Mouse (Mus musculus): ENCODE measurements around the gene Adamts17. TPM values are rescaled to one million over a fixed set of nuclear protein-coding genes. Genes with fewer than 3 reads are reported as not detected.

Adamts17 gene
- polyA plus RNA-seq, 1 experiment, result 4.2 TPM

DNA sequence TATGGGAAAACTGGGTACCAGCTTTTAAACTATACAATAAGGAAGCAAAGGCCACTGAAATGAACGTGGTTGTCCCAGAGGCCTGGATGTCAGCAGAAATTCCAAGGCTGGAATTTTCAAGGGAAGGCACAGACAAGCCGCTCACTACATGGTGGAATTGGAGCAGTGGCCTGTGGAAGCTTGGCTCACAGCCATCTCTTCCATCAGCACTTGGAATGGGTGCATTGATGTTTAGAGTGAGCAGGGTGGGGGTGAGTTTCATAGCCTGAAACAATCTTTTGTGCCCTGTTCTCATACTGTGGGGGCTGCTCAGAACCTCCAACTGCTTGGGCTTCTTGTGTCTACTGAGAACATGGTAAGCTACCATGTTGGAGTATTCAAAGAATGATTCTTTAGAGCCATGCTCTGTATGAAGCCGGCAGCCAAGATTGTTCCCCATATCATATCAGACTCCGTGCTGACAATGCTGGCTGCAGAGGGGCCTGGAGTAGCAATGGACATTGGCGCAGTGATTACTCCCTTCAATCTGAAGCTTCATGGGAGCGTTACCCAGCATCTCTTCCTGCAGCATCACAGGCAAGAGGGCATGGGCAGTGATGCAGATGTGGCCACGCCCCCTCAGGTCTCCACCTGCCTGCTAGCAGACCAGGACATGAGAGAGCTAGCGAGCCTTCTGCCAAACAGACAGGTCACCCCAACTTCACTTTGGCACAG is 96.7 kb downstream of the Adamts17 start:
- TF ChIP-seq CTCF (IDR thresholded peaks at IDR 0.05; ENCODE audit: extremely low read depth, insufficient read depth, low read length) (no peak), POLR2A (IDR thresholded peaks at IDR 0.05; ENCODE audit: extremely low read depth, insufficient read depth, low read length) (no peak)
- Histone ChIP-seq H3K4me3 (ENCODE audit: insufficient read depth, low read length) (no peak overlapping the region), H3K27ac (ENCODE audit: insufficient read depth, low read length) (no peak overlapping the region), H3K4me1 (ENCODE audit: control insufficient read depth, insufficient read depth, low read length) (no peaks in the 10 kb centered on the region)

DNA sequence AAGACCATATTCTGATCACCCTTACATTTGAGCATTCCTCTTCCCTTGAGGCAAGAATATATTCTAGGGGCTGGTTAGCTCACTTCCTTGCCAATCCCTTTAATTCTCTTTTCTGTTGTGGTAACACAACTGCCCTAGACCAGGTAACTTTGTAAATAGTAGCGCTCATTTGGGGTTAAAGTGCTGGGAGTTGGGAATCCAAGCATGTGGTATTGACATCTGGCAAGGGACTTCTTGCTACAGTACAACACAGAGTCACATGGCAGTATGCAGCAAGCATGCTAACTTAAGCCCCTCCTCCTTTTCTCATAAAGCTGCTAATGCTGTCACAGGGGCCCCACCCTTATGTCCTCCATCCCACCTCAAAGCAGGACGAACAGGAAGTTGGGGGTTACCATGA is 97.4 kb downstream of the Adamts17 start:
- TF ChIP-seq CTCF (IDR thresholded peaks at IDR 0.05; ENCODE audit: extremely low read depth, insufficient read depth, low read length) (no peak), POLR2A (IDR thresholded peaks at IDR 0.05; ENCODE audit: extremely low read depth, insufficient read depth, low read length) (no peak)
- H3K4me3 ChIP-seq (ENCODE audit: insufficient read depth, low read length), result no peak overlapping the region
- H3K27ac ChIP-seq (ENCODE audit: insufficient read depth, low read length), result no peak overlapping the region
- H3K4me1 ChIP-seq (ENCODE audit: control insufficient read depth, insufficient read depth, low read length), result no peaks in the 10 kb centered on the region

DNA sequence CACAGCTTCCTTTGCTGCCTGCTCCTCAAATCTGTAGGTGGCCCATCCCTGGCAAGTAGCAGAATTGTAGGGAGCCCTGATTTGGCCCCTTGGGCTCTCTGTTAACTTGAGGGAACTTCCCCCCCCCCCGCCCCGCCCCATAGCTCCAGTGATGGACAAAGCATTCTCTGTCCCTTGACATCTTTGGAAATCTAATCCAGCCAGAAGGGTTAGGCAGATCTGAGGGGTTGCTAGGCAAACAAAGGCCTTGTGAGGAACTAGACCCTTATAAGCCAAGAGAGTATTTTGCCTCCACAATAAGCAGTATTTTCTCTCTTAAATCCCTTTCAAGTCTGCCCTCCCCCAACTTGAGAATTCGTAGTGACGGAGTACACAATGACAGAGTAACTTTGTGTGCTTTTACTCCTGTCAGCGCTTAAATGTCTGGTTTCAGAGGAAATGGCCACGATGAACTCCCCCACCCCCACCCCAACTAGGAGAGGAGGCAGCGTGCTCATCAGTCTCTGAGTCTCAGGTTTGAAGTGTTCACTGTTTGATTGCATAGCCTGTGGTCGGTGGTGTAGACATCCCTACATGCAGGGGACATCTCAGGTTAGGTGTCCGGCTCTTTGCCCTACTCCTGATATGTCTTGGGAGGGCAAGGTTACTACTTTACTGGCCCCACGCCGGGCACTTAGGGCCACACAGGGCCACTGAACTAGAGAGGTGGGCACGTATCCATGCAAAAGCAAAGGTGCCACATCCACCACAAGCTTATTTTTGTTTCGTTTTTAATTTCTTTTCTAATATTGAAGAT is 99.7 kb downstream of the Adamts17 start:
- no peaks in the 10 kb centered on the region for H3K4me1 ChIP-seq (ENCODE audit: control insufficient read depth, insufficient read depth, low read length)
- no peak for TF ChIP-seq POLR2A (IDR thresholded peaks at IDR 0.05; ENCODE audit: extremely low read depth, insufficient read depth, low read length)
- TF ChIP-seq CTCF (IDR thresholded peaks at IDR 0.05; ENCODE audit: extremely low read depth, insufficient read depth, low read length), result no peak
- no peak overlapping the region for H3K4me3 ChIP-seq (ENCODE audit: insufficient read depth, low read length)
- H3K27ac ChIP-seq (ENCODE audit: insufficient read depth, low read length), result no peak overlapping the region

DNA sequence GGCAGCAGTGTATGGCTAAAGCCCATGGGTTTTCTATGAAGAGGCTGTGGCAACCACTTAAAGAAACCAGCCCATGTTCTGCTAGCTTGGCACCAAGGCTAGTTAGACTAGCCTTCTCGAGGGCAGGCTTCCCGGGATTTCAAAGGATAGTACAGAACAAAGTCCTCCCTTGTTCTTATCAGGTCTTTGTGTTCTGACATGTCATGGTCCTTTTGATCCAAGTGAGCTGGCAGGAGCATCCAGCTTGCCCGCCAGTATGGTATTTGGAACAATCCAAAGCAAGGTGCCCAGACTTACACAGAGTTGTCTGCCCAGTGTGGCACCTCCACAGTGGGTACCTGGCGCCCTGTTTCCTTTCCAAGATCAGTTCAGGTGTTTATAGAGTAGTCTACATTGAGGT is 101.2 kb downstream of the Adamts17 start:
- Histone ChIP-seq H3K27ac (ENCODE audit: insufficient read depth, low read length) (no peak overlapping the region), H3K4me1 (ENCODE audit: control insufficient read depth, insufficient read depth, low read length) (no peaks in the 10 kb centered on the region)

DNA sequence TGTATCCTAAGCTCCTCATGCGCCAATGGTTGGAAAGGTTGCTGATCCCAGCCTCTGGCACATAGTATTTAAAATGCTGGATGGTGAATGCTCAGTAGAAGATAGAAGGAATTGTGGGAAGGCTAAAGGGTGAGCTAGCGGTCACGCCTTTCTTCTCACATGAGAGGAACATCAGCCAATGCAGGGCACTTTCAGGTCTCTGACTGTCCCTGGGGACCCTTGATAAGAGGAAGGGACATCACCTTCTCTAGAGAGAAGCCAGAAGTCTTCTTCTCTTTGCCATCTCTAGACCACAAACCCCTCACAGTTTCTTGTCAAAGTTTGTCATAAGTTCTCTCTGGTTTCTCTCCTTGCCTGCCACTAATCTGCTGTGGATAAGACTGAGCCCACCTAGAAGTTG is 109.5 kb downstream of the Adamts17 start:
- TF ChIP-seq CTCF (IDR thresholded peaks at IDR 0.05; ENCODE audit: extremely low read depth, insufficient read depth, low read length) (no peak), POLR2A (IDR thresholded peaks at IDR 0.05; ENCODE audit: extremely low read depth, insufficient read depth, low read length) (no peak)
- H3K27ac ChIP-seq (ENCODE audit: insufficient read depth, low read length), result no peak overlapping the region
- H3K4me3 ChIP-seq (ENCODE audit: insufficient read depth, low read length), result no peak overlapping the region
- no peaks in the 10 kb centered on the region for H3K4me1 ChIP-seq (ENCODE audit: control insufficient read depth, insufficient read depth, low read length)

More for the DNA sequence above, 101.2 kb downstream of the Adamts17 start:
- H3K4me3 ChIP-seq (ENCODE audit: insufficient read depth, low read length), result no peak overlapping the region
- no peak for TF ChIP-seq CTCF (IDR thresholded peaks at IDR 0.05; ENCODE audit: extremely low read depth, insufficient read depth, low read length)
- no peak for TF ChIP-seq POLR2A (IDR thresholded peaks at IDR 0.05; ENCODE audit: extremely low read depth, insufficient read depth, low read length)

DNA sequence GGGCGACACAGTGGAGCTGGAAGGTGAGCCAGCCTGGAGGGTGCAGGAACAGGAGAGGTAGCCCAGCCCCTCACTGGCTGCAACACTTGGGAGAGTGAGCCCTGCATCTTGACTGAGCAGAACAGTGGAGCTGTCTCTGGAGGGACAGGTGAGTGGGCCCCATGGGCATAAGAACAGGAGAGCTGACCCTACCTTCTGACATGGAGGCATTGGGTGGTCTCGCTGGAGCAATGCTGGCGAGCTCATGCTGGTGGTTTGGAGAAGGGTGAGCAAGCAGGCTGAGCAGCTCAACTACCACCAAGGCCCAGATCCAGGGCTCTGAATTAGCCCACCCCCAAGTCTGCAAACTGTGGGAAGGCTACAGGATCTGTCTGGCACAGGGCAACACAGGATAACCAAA is 113.4 kb downstream of the Adamts17 start:
- H3K4me3 ChIP-seq (ENCODE audit: insufficient read depth, low read length), result no peak overlapping the region
- H3K27ac ChIP-seq (ENCODE audit: insufficient read depth, low read length), result no peak overlapping the region
- H3K4me1 ChIP-seq (ENCODE audit: control insufficient read depth, insufficient read depth, low read length), result no peaks in the 10 kb centered on the region
- TF ChIP-seq POLR2A (IDR thresholded peaks at IDR 0.05; ENCODE audit: extremely low read depth, insufficient read depth, low read length) (no peak), CTCF (IDR thresholded peaks at IDR 0.05; ENCODE audit: extremely low read depth, insufficient read depth, low read length) (no peak)

DNA sequence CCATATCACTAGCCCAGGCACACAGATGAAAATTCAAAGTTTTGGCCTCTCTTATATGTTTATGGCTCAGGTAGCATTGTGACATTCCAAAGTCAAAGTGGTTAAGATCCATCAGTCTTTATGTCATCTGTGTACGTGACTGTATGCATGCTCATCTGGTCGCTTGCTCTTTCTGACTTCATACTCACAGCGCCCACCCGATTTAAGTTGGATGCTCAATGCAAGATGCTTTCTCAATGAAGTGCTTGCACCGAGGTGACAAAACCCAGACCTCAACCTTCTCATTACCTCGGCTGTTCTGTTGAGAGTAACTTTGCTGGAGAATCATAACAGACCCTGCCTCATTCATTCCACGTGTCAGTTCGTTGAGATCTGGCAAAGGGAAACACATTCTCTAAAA is 114.5 kb downstream of the Adamts17 start:
- Histone ChIP-seq H3K4me3 (ENCODE audit: insufficient read depth, low read length) (no peak overlapping the region), H3K4me1 (ENCODE audit: control insufficient read depth, insufficient read depth, low read length) (no peaks in the 10 kb centered on the region), H3K27ac (ENCODE audit: insufficient read depth, low read length) (no peak overlapping the region)
- TF ChIP-seq CTCF (IDR thresholded peaks at IDR 0.05; ENCODE audit: extremely low read depth, insufficient read depth, low read length), result no peak
- TF ChIP-seq POLR2A (IDR thresholded peaks at IDR 0.05; ENCODE audit: extremely low read depth, insufficient read depth, low read length), result no peak

DNA sequence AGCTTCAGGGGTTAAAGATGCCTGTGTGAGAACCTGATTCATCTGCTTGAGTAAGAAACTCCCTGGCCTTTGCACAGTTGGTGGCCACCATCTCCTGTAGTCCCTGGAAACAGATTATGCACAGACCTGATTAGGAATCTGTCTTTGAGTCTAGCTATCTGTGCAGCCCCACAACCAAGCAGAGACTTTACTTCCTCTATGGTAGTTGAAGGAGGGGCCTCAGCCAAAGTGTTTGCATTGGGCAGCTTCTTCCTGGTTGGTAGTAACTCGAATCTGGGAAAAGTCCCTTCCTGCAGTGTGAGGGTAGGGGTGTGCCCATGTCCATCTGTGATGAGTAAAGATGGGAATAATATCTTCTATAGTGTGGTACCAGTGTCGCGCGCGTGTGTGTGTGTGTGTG is 115.2 kb downstream of the Adamts17 start:
- no peaks in the 10 kb centered on the region for H3K4me1 ChIP-seq (ENCODE audit: control insufficient read depth, insufficient read depth, low read length)
- no peak overlapping the region for H3K4me3 ChIP-seq (ENCODE audit: insufficient read depth, low read length)
- TF ChIP-seq CTCF (IDR thresholded peaks at IDR 0.05; ENCODE audit: extremely low read depth, insufficient read depth, low read length) (no peak), POLR2A (IDR thresholded peaks at IDR 0.05; ENCODE audit: extremely low read depth, insufficient read depth, low read length) (no peak)
- H3K27ac ChIP-seq (ENCODE audit: insufficient read depth, low read length), result no peak overlapping the region

DNA sequence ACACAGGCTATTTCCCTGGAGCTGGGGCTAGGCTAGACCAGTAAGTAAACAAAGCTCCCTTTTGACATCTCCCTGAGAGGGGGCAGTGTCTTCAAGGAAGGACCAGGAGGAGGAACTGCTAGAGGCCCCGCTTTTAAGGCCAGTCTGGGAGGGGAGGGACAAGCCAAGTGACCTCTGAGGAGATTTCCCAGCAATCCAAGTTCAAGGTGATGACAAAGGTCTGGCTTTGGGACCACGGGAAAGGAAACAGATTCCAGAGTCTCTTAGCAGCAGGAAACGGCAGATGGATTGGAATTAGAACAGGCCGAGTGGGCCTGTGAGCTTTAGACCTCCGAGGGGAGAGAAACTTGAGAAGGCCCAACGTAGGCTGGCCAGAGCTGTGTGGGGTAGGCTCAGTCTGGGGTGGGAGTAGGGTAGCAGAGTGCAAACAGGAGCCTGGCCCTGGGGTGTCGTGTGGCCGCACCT is 116.0 kb downstream of the Adamts17 start:
- Histone ChIP-seq H3K27ac (ENCODE audit: insufficient read depth, low read length) (no peak overlapping the region), H3K4me1 (ENCODE audit: control insufficient read depth, insufficient read depth, low read length) (no peaks in the 10 kb centered on the region), H3K4me3 (ENCODE audit: insufficient read depth, low read length) (no peak overlapping the region)
- TF ChIP-seq POLR2A (IDR thresholded peaks at IDR 0.05; ENCODE audit: extremely low read depth, insufficient read depth, low read length) (no peak), CTCF (IDR thresholded peaks at IDR 0.05; ENCODE audit: extremely low read depth, insufficient read depth, low read length) (no peak)

DNA sequence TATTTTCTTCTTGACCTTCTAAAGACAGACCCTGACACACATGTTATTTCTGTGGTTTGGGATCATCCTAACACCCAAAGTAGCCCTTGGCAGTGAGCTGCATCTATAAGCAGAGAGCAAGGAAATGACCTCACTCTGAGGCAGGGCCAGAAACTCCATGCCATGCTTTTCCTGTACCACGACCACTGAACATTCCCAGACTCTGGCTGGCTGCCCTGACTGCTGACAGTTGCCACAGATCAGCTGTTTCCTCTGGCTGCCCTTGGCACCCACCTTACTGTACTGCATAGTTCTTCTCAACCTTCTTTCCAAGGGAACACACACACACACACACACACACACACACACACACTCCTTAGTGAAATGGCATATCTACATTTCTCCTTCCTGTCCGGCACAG is 116.4 kb downstream of the Adamts17 start:
- TF ChIP-seq POLR2A (IDR thresholded peaks at IDR 0.05; ENCODE audit: extremely low read depth, insufficient read depth, low read length) (no peak), CTCF (IDR thresholded peaks at IDR 0.05; ENCODE audit: extremely low read depth, insufficient read depth, low read length) (no peak)
- H3K4me1 ChIP-seq (ENCODE audit: control insufficient read depth, insufficient read depth, low read length), result no peaks in the 10 kb centered on the region
- no peak overlapping the region for H3K27ac ChIP-seq (ENCODE audit: insufficient read depth, low read length)
- no peak overlapping the region for H3K4me3 ChIP-seq (ENCODE audit: insufficient read depth, low read length)
